12 mouse cellular contexts compared by ENCODE assay signal in the genomic region with DNA sequence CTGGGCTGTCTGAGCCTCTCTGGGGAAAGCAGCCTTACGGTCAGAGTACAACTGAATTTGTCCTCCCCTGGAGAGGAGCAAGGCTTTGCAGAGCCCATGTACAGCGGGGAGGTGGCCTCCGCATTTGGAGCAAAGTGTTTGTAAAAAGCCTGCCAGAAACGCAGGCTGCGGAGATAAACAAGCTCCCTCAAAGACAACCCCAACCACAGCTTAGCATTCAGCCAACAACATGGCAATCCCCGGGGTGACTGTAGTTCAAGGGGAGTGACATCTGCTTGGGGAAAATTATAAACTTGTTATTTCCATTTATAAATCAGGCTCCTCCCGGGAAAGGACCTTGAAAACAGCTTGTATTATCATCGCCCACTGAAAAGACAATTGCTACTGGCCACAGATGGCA. TPM values are rescaled to one million over a fixed set of nuclear protein-coding genes. Genes with fewer than 3 reads are reported as not detected.
DNase-seq lines count a peak whose midpoint lies in the region; ATAC-seq and TF ChIP-seq lines count a peak whose summit lies in the region.
"Had no signal": no experiment of that assay in that cellular context is flagged by ENCODE, and none has a peak within 500 bp of the region (broad histone marks: within the 10 kb centered on the region; RNA-seq: fewer than 3 reads in every experiment).

No protein-coding gene starts in this region.

- H3K4me2 ChIP-seq in kidney, embryonic 16.5 days (replicated peaks; ENCODE audit: low read depth, low read length), result no peak overlapping the region
- H3K4me2 ChIP-seq in embryonic facial prominence, embryonic 15.5 days (replicated peaks), result 0 out of 2 replicates have a peak overlapping the region, but pooled peaks have one; percentile 6
- H3K4me2 ChIP-seq in midbrain, embryonic 14.5 days (ENCODE audit: low read length), result no peak overlapping the region

- no peak for DNase-seq in kidney, adult 2 months
- DNase-seq in CD8-positive naive resting alpha-beta T cell, adult 2 months (ENCODE audit: low read depth in 2 of 2, low spot score in 2 of 2), result peak; percentile 42 to 59
- DNase-seq in midbrain, embryonic 14.5 days, result peak; percentile 44
- DNase-seq in spleen, postnatal 4 days (ENCODE audit: low spot score in 2 of 2), result no peak
- DNase-seq in cerebellum, adult 9-11 months, result no peak
- DNase-seq: cerebellum, adult 11-12 months; gastrocnemius, postnatal 25 days had no signal

- H3K36me3 ChIP-seq in kidney, embryonic 16.5 days (ENCODE audit: insufficient read depth, low read length), result no peaks in the 10 kb centered on the region
- H3K36me3 ChIP-seq in kidney, adult 2 months (ENCODE audit: control insufficient read depth, insufficient read depth, low read length), result no peaks in the 10 kb centered on the region
- no peaks in the 10 kb centered on the region for H3K36me3 ChIP-seq in embryonic facial prominence, embryonic 15.5 days
- no peaks in the 10 kb centered on the region for H3K36me3 ChIP-seq in midbrain, embryonic 14.5 days (ENCODE audit: control insufficient read depth, insufficient read depth, low read length)

- peaks cover 38% of the 10 kb centered on the region for H3K4me1 ChIP-seq in kidney, embryonic 16.5 days (ENCODE audit: insufficient read depth, low read length)
- no peaks in the 10 kb centered on the region for H3K4me1 ChIP-seq in kidney, adult 2 months (ENCODE audit: control insufficient read depth, insufficient read depth, low read length)
- peaks cover 37% of the 10 kb centered on the region for H3K4me1 ChIP-seq in embryonic facial prominence, embryonic 15.5 days
- H3K4me1 ChIP-seq in midbrain, embryonic 14.5 days (ENCODE audit: control insufficient read depth, insufficient read depth, low read length), result peaks cover 51% of the 10 kb centered on the region

- 0 out of 2 replicates have a peak, but pooled peaks have one; percentile 13 for ATAC-seq in kidney, embryonic 16.5 days (ENCODE audit: low FRiP score, low TSS enrichment)
- ATAC-seq in embryonic facial prominence, embryonic 15.5 days (ENCODE audit: insufficient number of reproducible peaks, low FRiP score, low TSS enrichment, low read depth), result peak; percentile 36; the same call in 1 of the 2 replicates
- ATAC-seq in midbrain, embryonic 14.5 days (ENCODE audit: low FRiP score, low TSS enrichment), result no peak
- no peak for ATAC-seq in granulocyte monocyte progenitor cell, adult 5-6 weeks (replicated peaks; ENCODE audit: poor library complexity, severe bottlenecking)

- H3K27ac ChIP-seq in kidney, embryonic 16.5 days (ENCODE audit: low read length), result peak overlapping the region; percentile 40
- no peak overlapping the region for H3K27ac ChIP-seq in kidney, adult 2 months (ENCODE audit: insufficient read depth, low read depth, low read length)
- no peak overlapping the region for H3K27ac ChIP-seq in embryonic facial prominence, embryonic 15.5 days (replicated peaks)
- peak overlapping the region; percentile 3; the same call in 1 of the 2 replicates for H3K27ac ChIP-seq in midbrain, embryonic 14.5 days (replicated peaks; ENCODE audit: low read depth, low read length)

- TF ChIP-seq CTCF in kidney, adult 2 months (conservative IDR thresholded peaks at IDR 0.05; ENCODE audit: insufficient read depth, insufficient read length, low read depth, low read length), result no peak

- H3K9ac ChIP-seq in kidney, embryonic 16.5 days (replicated peaks; ENCODE audit: low read length), result no peak overlapping the region
- H3K9ac ChIP-seq in embryonic facial prominence, embryonic 15.5 days, result no peak overlapping the region
- no peak overlapping the region for H3K9ac ChIP-seq in midbrain, embryonic 14.5 days (replicated peaks; ENCODE audit: low read length)

- WGBS in kidney, embryonic 16.5 days, result 25% methylated on average over 8 of the region's 8 CpGs
- 63% methylated on average over 8 of the region's 8 CpGs for WGBS in kidney, adult 2 months
- WGBS in embryonic facial prominence, embryonic 15.5 days, result 31% methylated on average over 8 of the region's 8 CpGs
- 20% methylated on average over 8 of the region's 8 CpGs for WGBS in midbrain, embryonic 14.5 days

- 0 out of 2 replicates have a peak, but pooled peaks cover 8% of the 10 kb centered on the region for H3K27me3 ChIP-seq in kidney, embryonic 16.5 days (ENCODE audit: insufficient read depth, low read length)
- no peaks in the 10 kb centered on the region for H3K27me3 ChIP-seq in kidney, adult 2 months (replicated peaks; ENCODE audit: control insufficient read depth, insufficient read depth, low read length)
- H3K27me3 ChIP-seq in embryonic facial prominence, embryonic 15.5 days, result peaks cover 60% of the 10 kb centered on the region
- peaks cover 5% of the 10 kb centered on the region; the same call in 1 of the 2 replicates for H3K27me3 ChIP-seq in midbrain, embryonic 14.5 days (ENCODE audit: control insufficient read depth, insufficient read depth, low read length)

- no peak overlapping the region for H3K4me3 ChIP-seq in kidney, embryonic 16.5 days (ENCODE audit: low read length)
- no peak overlapping the region for H3K4me3 ChIP-seq in kidney, adult 2 months (ENCODE audit: insufficient read depth, low read depth, low read length)
- no peak overlapping the region for H3K4me3 ChIP-seq in embryonic facial prominence, embryonic 15.5 days (replicated peaks)
- H3K4me3 ChIP-seq in midbrain, embryonic 14.5 days (replicated peaks; ENCODE audit: low read depth, low read length), result no peak overlapping the region
- H3K4me3 ChIP-seq: megakaryocyte, embryonic 14.5 days had no signal

- no peak for TF ChIP-seq POLR2A in kidney, adult 2 months (IDR thresholded peaks at IDR 0.05; ENCODE audit: low read depth, low read length)

- H3K9me3 ChIP-seq in kidney, embryonic 16.5 days (ENCODE audit: low read length), result no peaks in the 10 kb centered on the region
- H3K9me3 ChIP-seq in embryonic facial prominence, embryonic 15.5 days (replicated peaks), result no peaks in the 10 kb centered on the region
- H3K9me3 ChIP-seq in midbrain, embryonic 14.5 days (ENCODE audit: control insufficient read depth, low read length), result no peaks in the 10 kb centered on the region

RNA-seq across cellular contexts. Expression of a gene that starts 49.1 kb away (rescaled TPM):
- 0.91 and 1.6 TPM in 2 replicates for polyA plus RNA-seq in kidney, embryonic 16.5 days (2015; fragmentation: Nextera tagmentation; extraction: Ambion mirVana)
- polyA plus RNA-seq in kidney, adult 2 months (2012; rRNA removed), result 1.1 and 5.5 TPM in 2 replicates
- 0.99 and 1.00 TPM in 2 replicates for polyA plus RNA-seq in embryonic facial prominence, embryonic 15.5 days (2015; fragmentation: Nextera tagmentation; extraction: Ambion mirVana)
- 1.5 and 2.1 TPM in 2 replicates for polyA plus RNA-seq in midbrain, embryonic 14.5 days (2014; fragmentation: Nextera tagmentation; extraction: Ambion mirVana)
- not detected in 2 replicates for total RNA-seq in granulocyte monocyte progenitor cell, adult 5-6 weeks (2014; fragmentation: Nextera tagmentation)
- 0.26 and 0.56 TPM in 2 replicates for total RNA-seq in granulocyte monocyte progenitor cell, adult 5-6 weeks (2017)
- total RNA-seq: layer of hippocampus, postnatal 14 days had no signal

Comparison
In these comparisons a context has a peak if more than half of its experiments do, and no peak if none do; other contexts are left out.
1. H3K27ac ChIP-seq: peak in kidney, embryonic 16.5 days (single experiment) and midbrain, embryonic 14.5 days (single experiment); none in kidney, adult 2 months (single experiment) and embryonic facial prominence, embryonic 15.5 days (single experiment).
2. ATAC-seq: peak in kidney, embryonic 16.5 days (single experiment) and embryonic facial prominence, embryonic 15.5 days (single experiment); none in midbrain, embryonic 14.5 days (single experiment) and granulocyte monocyte progenitor cell, adult 5-6 weeks (single experiment).
3. DNase-seq: peak in CD8-positive naive resting alpha-beta T cell, adult 2 months (2 of 2) and midbrain, embryonic 14.5 days (single experiment); none in kidney, adult 2 months (single experiment), spleen, postnatal 4 days (0 of 2) and cerebellum, adult 9-11 months (single experiment).